Mouse (Mus musculus): ENCODE results near the gene 1700069L16Rik.

1700069L16Rik gene

GRCm38 (mm10) chr5:113734376-113734775, 9.8 kb upstream of the 1700069L16Rik start:
- no peak for DNase-seq (ENCODE audit: low spot score)

GRCm38 (mm10) chr5:113732182-113732581, 7.6 kb upstream of the 1700069L16Rik start:
- no peak for DNase-seq (ENCODE audit: low spot score)

- DNase-seq (ENCODE audit: low spot score), result no peak
These were observed 6.6 kb upstream of the 1700069L16Rik start for GRCm38 (mm10) chr5:113731174-113731573.

- no peak for DNase-seq (ENCODE audit: low spot score)
These were observed 6.1 kb upstream of the 1700069L16Rik start for GRCm38 (mm10) chr5:113730641-113731121.

- no peak for DNase-seq (ENCODE audit: low spot score)
These were observed 4.1 kb upstream of the 1700069L16Rik start for GRCm38 (mm10) chr5:113728691-113729090.

- DNase-seq (ENCODE audit: low spot score), result no peak
These were observed 3.4 kb upstream of the 1700069L16Rik start for GRCm38 (mm10) chr5:113728011-113728410.

- DNase-seq (ENCODE audit: low spot score), result no peak
These were observed 2.7 kb upstream of the 1700069L16Rik start for GRCm38 (mm10) chr5:113727238-113727637.

- DNase-seq (ENCODE audit: low spot score), result no peak
These were observed 2.0 kb upstream of the 1700069L16Rik start for GRCm38 (mm10) chr5:113726618-113727017.

- DNase-seq (ENCODE audit: low spot score), result no peak
These were observed 845 bp upstream of the 1700069L16Rik start for GRCm38 (mm10) chr5:113725417-113725816.

- no peak for DNase-seq (ENCODE audit: low spot score)
These were observed 870 bp downstream of the 1700069L16Rik start for GRCm38 (mm10) chr5:113723567-113724237.

GRCm38 (mm10) chr5:113722224-113723013, 2.2 kb downstream of the 1700069L16Rik start:
- no peak for DNase-seq (ENCODE audit: low spot score)

- DNase-seq (ENCODE audit: low spot score), result no peak
These were observed 5.3 kb downstream of the 1700069L16Rik start for GRCm38 (mm10) chr5:113719221-113719661.

- DNase-seq (ENCODE audit: low spot score), result no peak
These were observed 7.8 kb downstream of the 1700069L16Rik start for GRCm38 (mm10) chr5:113716581-113717388.

GRCm38 (mm10) chr5:113712861-113713260, 11.7 kb downstream of the 1700069L16Rik start:
- no peak for DNase-seq (ENCODE audit: low spot score)

GRCm38 (mm10) chr5:113703803-113704585, 20.6 kb downstream of the 1700069L16Rik start:
- DNase-seq (ENCODE audit: low spot score), result no peak

- DNase-seq (ENCODE audit: low spot score), result no peak
These were observed 24.1 kb downstream of the 1700069L16Rik start for GRCm38 (mm10) chr5:113700388-113701023.

- no peak for DNase-seq (ENCODE audit: low spot score)
These were observed 30.2 kb downstream of the 1700069L16Rik start for GRCm38 (mm10) chr5:113694415-113694814.

- no peak for DNase-seq (ENCODE audit: low spot score)
These were observed 30.6 kb downstream of the 1700069L16Rik start for GRCm38 (mm10) chr5:113694000-113694399.

GRCm38 (mm10) chr5:113693196-113693755, 31.3 kb downstream of the 1700069L16Rik start:
- DNase-seq (ENCODE audit: low spot score), result no peak

GRCm38 (mm10) chr5:113690866-113691265, 33.7 kb downstream of the 1700069L16Rik start:
- DNase-seq (ENCODE audit: low spot score), result no peak

Data from c-Kit-positive CD71-positive TER-119-positive erythroid progenitor cells, embryonic 14.5 days (primary cell).